Mouse (Mus musculus) left cerebral cortex, adult 2 months (tissue): ENCODE data around the gene Ppib. TPM values are rescaled to one million over a fixed set of nuclear protein-coding genes. Genes with fewer than 3 reads are reported as not detected.

ENCODE experiments used
- DNase-seq, 2 experiments: peaks; one replicate each; pipeline ENCODE4 v3.0.0; 2021 to 2022; ENCODE audit warnings: low spot score in 2 of 2, mixed read lengths in 1 of 2; ENCODE audit errors: extremely low spot score in 1 of 2
- H3K27ac ChIP-seq: fragments of 200-600 bp; 2 replicates; pipeline ENCODE4 v1.8.1; 2022
- H3K4me3 ChIP-seq: fragments of 200-600 bp; 2 replicates; pipeline ENCODE4 v1.8.1; 2022
- CTCF ChIP-seq: fragments of 200-600 bp; IDR thresholded peaks from 2 replicates; pipeline ENCODE4 v1.8.1; 2022; ENCODE audit warnings: antibody characterized with exemption, mild to moderate bottlenecking, moderate library complexity
- intact Hi-C: fragments of 180-260 bp; cut with DNase I; formaldehyde crosslinking; loops from one replicate; pipeline ENCODE4 v1.15.1; 2025
- total RNA-seq, 2 experiments: library from RNA; stranded (reverse); gene quantifications; 2 replicates each; pipeline ENCODE4 v1.2.3; 2021

The Ppib gene
- total RNA-seq, 2 experiments from 2014 or later, result 161 to 170 TPM

GRCm38 (mm10) chr9:66060308-66060647 lies 256 bp downstream of the Ppib start:
- Histone ChIP-seq H3K27ac (peak overlapping the region; percentile 88), H3K4me3 (peak overlapping the region; percentile 84)
- no peak for DNase-seq
- TF ChIP-seq CTCF, result no peak
- intact Hi-C loops, result loop anchor here (1.0 to 5.0 kb wide), 3 partner anchors 37 to 151 kb away; partner anchors contain the start of genes Csnk1g1 and Trip4

- H3K4me3 ChIP-seq, result peak overlapping the region; percentile 84
- H3K27ac ChIP-seq, result no peak overlapping the region; the same call in 1 of the 2 replicates
- intact Hi-C loops, result loop anchor here (1.0 to 5.0 kb wide), 3 partner anchors 36 to 152 kb away; partner anchors contain the start of genes Csnk1g1 and Trip4
- no peak for DNase-seq
- TF ChIP-seq CTCF, result no peak
These were observed 964 bp downstream of the Ppib start for GRCm38 (mm10) chr9:66060986-66061385.

GRCm38 (mm10) chr9:66061656-66062055 lies 1.6 kb downstream of the Ppib start:
- H3K4me3 ChIP-seq, result peak overlapping the region; percentile 84

GRCm38 (mm10) chr9:66063446-66063845 lies 3.4 kb downstream of the Ppib start:
- no peak for DNase-seq
- no peak for TF ChIP-seq CTCF
- intact Hi-C loops, result loop anchor here (5.0 kb wide), 1 partner anchor 34 kb away; no protein-coding TSS in a partner anchor
- no peak overlapping the region for H3K4me3 ChIP-seq
- H3K27ac ChIP-seq, result no peak overlapping the region

More at GRCm38 (mm10) chr9:66061656-66062055, 1.6 kb downstream of the Ppib start:
- H3K27ac ChIP-seq, result no peak overlapping the region
- no peak for TF ChIP-seq CTCF
- intact Hi-C loops, result loop anchor here (2.0 to 5.0 kb wide), 2 partner anchors 36 to 153 kb away; partner anchors contain the start of genes Csnk1g1 and Trip4
- no peak for DNase-seq

GRCm38 (mm10) chr9:66064316-66064715 lies 4.3 kb downstream of the Ppib start:
- TF ChIP-seq CTCF, result no peak
- Histone ChIP-seq H3K4me3 (no peak overlapping the region), H3K27ac (no peak overlapping the region)
- DNase-seq, result no peak
- intact Hi-C loops, result loop anchor here (5.0 kb wide), 1 partner anchor 33 kb away; no protein-coding TSS in a partner anchor

- intact Hi-C loops, result no loop called here
- DNase-seq, result no peak
- Histone ChIP-seq H3K27ac (no peak overlapping the region), H3K4me3 (no peak overlapping the region)
- no peak for TF ChIP-seq CTCF
These were observed 6.8 kb downstream of the Ppib start for GRCm38 (mm10) chr9:66066791-66067190.

GRCm38 (mm10) chr9:66067542-66067941 lies 7.5 kb downstream of the Ppib start:
- no peak for DNase-seq
- no peak overlapping the region for H3K4me3 ChIP-seq
- no peak overlapping the region for H3K27ac ChIP-seq
- peak; percentile 57 for TF ChIP-seq CTCF
- intact Hi-C loops, result no loop called here

- Histone ChIP-seq H3K4me3 (no peak overlapping the region), H3K27ac (no peak overlapping the region)
- no peak for DNase-seq
- intact Hi-C loops, result no loop called here
- no peak for TF ChIP-seq CTCF
These were observed 8.0 kb downstream of the Ppib start for GRCm38 (mm10) chr9:66068056-66068455.

- Histone ChIP-seq H3K4me3 (peak overlapping the region; percentile 52), H3K27ac (no peak overlapping the region)
- intact Hi-C loops, result no loop called here
- no peak for DNase-seq
- no peak for TF ChIP-seq CTCF
These were observed 9.0 kb downstream of the Ppib start for GRCm38 (mm10) chr9:66068971-66069391.

- peak within 1 kb of the TSS; percentile 52 for H3K4me3 ChIP-seq
- peak; percentile 59 to 78 for DNase-seq
- no peak within 1 kb of the TSS for H3K27ac ChIP-seq
- no peak for TF ChIP-seq CTCF
- intact Hi-C loops, result no loop called here
These were observed 9.6 kb downstream of the Ppib start, which contains the start of gene Snx22 for GRCm38 (mm10) chr9:66069583-66069982. Gene Snx22, minus strand, starts transcription at chr9:66069719.

GRCm38 (mm10) chr9:66070151-66070550 lies 10.1 kb downstream of the Ppib start:
- DNase-seq, result no peak
- intact Hi-C loops, result no loop called here
- no peak for TF ChIP-seq CTCF
- H3K27ac ChIP-seq, result no peak overlapping the region
- no peak overlapping the region for H3K4me3 ChIP-seq

- DNase-seq, result no peak
- TF ChIP-seq CTCF, result no peak
- Histone ChIP-seq H3K4me3 (no peak overlapping the region), H3K27ac (no peak overlapping the region)
- intact Hi-C loops, result no loop called here
These were observed 12.7 kb downstream of the Ppib start for GRCm38 (mm10) chr9:66072754-66073153.

GRCm38 (mm10) chr9:66078072-66078471 lies 18.1 kb downstream of the Ppib start:
- no peak for DNase-seq
- Histone ChIP-seq H3K4me3 (no peak overlapping the region), H3K27ac (no peak overlapping the region)
- intact Hi-C loops, result no loop called here
- no peak for TF ChIP-seq CTCF
